ENCODE assay signal across 10 mouse cellular contexts in genomic region chr7:83675545-83676254, GRCm38 (mm10). TPM values are rescaled to one million over a fixed set of nuclear protein-coding genes. Genes with fewer than 3 reads are reported as not detected.
DNase-seq lines count a peak whose midpoint lies in the region; ATAC-seq and TF ChIP-seq lines count a peak whose summit lies in the region.
"Had no signal": no experiment of that assay in that cellular context is flagged by ENCODE, and none has a peak within 500 bp of the region (broad histone marks: within the 10 kb centered on the region; RNA-seq: fewer than 3 reads in every experiment).

No protein-coding gene starts in this region.

- no peak for TF ChIP-seq EP300 in stomach, postnatal 0 days (optimal IDR thresholded peaks at IDR 0.05)

- H3K9ac ChIP-seq in lung, embryonic 14.5 days, result no peak overlapping the region
- no peak overlapping the region for H3K9ac ChIP-seq in stomach, postnatal 0 days (ENCODE audit: low read length)
- H3K9ac ChIP-seq: heart, embryonic 15.5 days had no signal

- H3K36me3 ChIP-seq in lung, embryonic 14.5 days (ENCODE audit: insufficient read depth), result no peaks in the 10 kb centered on the region
- H3K36me3 ChIP-seq in stomach, postnatal 0 days (ENCODE audit: control insufficient read depth, insufficient read depth, low read length), result no peaks in the 10 kb centered on the region
- H3K36me3 ChIP-seq: heart, embryonic 15.5 days had no signal

- no peak overlapping the region for H3K4me3 ChIP-seq in lung, embryonic 14.5 days (ENCODE audit: low read depth, low read length)
- no peak overlapping the region for H3K4me3 ChIP-seq in stomach, postnatal 0 days (ENCODE audit: low read depth, low read length)
- H3K4me3 ChIP-seq: heart, embryonic 15.5 days; myocyte had no signal

- no peaks in the 10 kb centered on the region for H3K27me3 ChIP-seq in lung, embryonic 14.5 days (ENCODE audit: insufficient read depth, low read length)
- no peaks in the 10 kb centered on the region for H3K27me3 ChIP-seq in stomach, postnatal 0 days (ENCODE audit: control insufficient read depth, insufficient read depth, low read length)
- H3K27me3 ChIP-seq: heart, embryonic 15.5 days had no signal

- 29% methylated on average over 5 of the region's 5 CpGs for WGBS in lung, embryonic 14.5 days
- 24% methylated on average over 5 of the region's 5 CpGs for WGBS in stomach, postnatal 0 days

- H3K9me3 ChIP-seq in lung, embryonic 14.5 days (ENCODE audit: low read depth, low read length), result no peaks in the 10 kb centered on the region
- no peaks in the 10 kb centered on the region for H3K9me3 ChIP-seq in stomach, postnatal 0 days (ENCODE audit: control insufficient read depth, low read length)
- H3K9me3 ChIP-seq: heart, embryonic 15.5 days had no signal

- peak; percentile 45 to 46 for DNase-seq in cerebellum, postnatal 14 days
- no peak for DNase-seq in cerebellum, postnatal 36 days
- DNase-seq in lung, embryonic 14.5 days, result peak; percentile 55
- DNase-seq in lung, postnatal 25 days (ENCODE audit: low spot score), result no peak
- DNase-seq in lung, postnatal 36 days, result peak; percentile 37
- peak; percentile 29 for DNase-seq in stomach, postnatal 0 days (ENCODE audit: low spot score)

- ATAC-seq in lung, embryonic 14.5 days (ENCODE audit: insufficient read depth), result no peak
- peak; percentile 75 for ATAC-seq in common myeloid progenitor, adult 5-6 weeks (replicated peaks; ENCODE audit: low read depth, poor library complexity, severe bottlenecking)
- no peak for ATAC-seq in stomach, postnatal 0 days (ENCODE audit: low FRiP score, low TSS enrichment)
- ATAC-seq in erythroid progenitor cell, adult 5-6 weeks (replicated peaks; ENCODE audit: low FRiP score, poor library complexity, severe bottlenecking), result no peak

- no peak overlapping the region for H3K4me2 ChIP-seq in lung, embryonic 14.5 days
- H3K4me2 ChIP-seq in stomach, postnatal 0 days (replicated peaks; ENCODE audit: low read depth), result no peak overlapping the region
- H3K4me2 ChIP-seq: heart, embryonic 15.5 days had no signal

- H3K4me1 ChIP-seq in lung, embryonic 14.5 days (ENCODE audit: insufficient read depth), result no peaks in the 10 kb centered on the region
- no peaks in the 10 kb centered on the region for H3K4me1 ChIP-seq in stomach, postnatal 0 days (replicated peaks; ENCODE audit: control insufficient read depth, insufficient read depth)
- H3K4me1 ChIP-seq: heart, embryonic 15.5 days had no signal

- no peak overlapping the region for H3K27ac ChIP-seq in lung, embryonic 14.5 days (ENCODE audit: low read depth)
- no peak overlapping the region for H3K27ac ChIP-seq in stomach, postnatal 0 days (replicated peaks)
- H3K27ac ChIP-seq: heart, embryonic 15.5 days had no signal

- TF ChIP-seq CTCF in lung, embryonic 14.5 days (IDR thresholded peaks at IDR 0.05; ENCODE audit: low read depth), result peak; percentile 67
- TF ChIP-seq CTCF in stomach, postnatal 0 days (IDR thresholded peaks at IDR 0.05; ENCODE audit: low read depth), result peak; percentile 80

RNA-seq across cellular contexts. Expression of gene Stard5, which starts 43.9 kb away (rescaled TPM):
- 13.3 and 14.1 TPM in 2 replicates for polyA plus RNA-seq in lung, embryonic 14.5 days (2014; fragmentation: Nextera tagmentation; extraction: Ambion mirVana)
- total RNA-seq in common myeloid progenitor, adult 5-6 weeks (2017), result 5.8 and 6.1 TPM in 2 replicates
- 33.8 and 34.1 TPM in 2 replicates for polyA plus RNA-seq in stomach, postnatal 0 days (2015; fragmentation: Nextera tagmentation; extraction: Ambion mirVana)
- 4.7 TPM in 1 of 2 replicates, not detected in the other for total RNA-seq in erythroid progenitor cell, adult 5-6 weeks (2015; ENCODE audit: low replicate concordance)
- total RNA-seq in erythroid progenitor cell, adult 5-6 weeks (2017; ENCODE audit: low replicate concordance), result 4.5 and 5.5 TPM in 2 replicates

Comparison
In these comparisons a context has a peak if more than half of its experiments do, and no peak if none do; other contexts are left out.
1. DNase-seq: peak in cerebellum, postnatal 14 days (2 of 2), lung, embryonic 14.5 days (single experiment), lung, postnatal 36 days (single experiment) and stomach, postnatal 0 days (single experiment); none in cerebellum, postnatal 36 days (0 of 2) and lung, postnatal 25 days (single experiment).